Mouse (Mus musculus) testis, adult 2 months (tissue): ENCODE results near the gene Usp47.

ENCODE experiments used
- CTCF ChIP-seq: fragments of 200-500 bp; IDR thresholded peaks from 2 replicates; pipeline ENCODE4 v1.5.1; 2012; ENCODE audit warnings: low read depth, mild to moderate bottlenecking, inconsistent platforms, low read length, moderate library complexity; ENCODE audit not compliant: control insufficient read depth, insufficient read depth, insufficient replicate concordance
- POLR2A ChIP-seq: fragments of 200-500 bp; IDR thresholded peaks from 2 replicates; pipeline ENCODE4 v1.6.1; 2012; ENCODE audit warnings: low read depth, mild to moderate bottlenecking, inconsistent platforms, low read length, moderate library complexity; ENCODE audit not compliant: control insufficient read depth

DNA sequence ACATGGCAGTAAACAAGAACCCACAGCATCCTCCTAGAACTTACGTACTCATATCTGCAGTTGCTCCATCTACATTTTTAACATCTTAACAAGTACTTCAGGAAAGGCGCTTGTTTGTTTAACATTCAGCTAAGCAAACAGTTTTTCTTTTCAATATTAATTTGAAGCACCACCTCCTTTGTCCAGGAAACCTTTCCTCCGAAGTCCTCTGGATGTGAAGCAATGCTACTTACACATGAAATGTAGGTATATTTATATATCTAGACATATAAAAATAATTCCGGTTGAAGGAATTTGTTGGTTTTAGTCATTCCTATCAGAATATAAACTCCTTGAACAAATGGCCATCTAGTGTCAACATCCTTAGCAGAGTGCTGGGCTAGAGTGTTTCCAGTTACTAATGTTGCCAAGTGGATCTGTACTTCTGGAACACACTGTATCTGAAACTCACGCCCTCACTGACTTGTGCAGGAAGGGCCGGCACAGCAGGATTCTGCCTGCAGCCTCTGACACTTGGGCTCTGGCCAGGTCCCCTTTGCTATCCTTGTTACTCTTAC lies 10.6 kb upstream of the Usp47 start:
- TF ChIP-seq POLR2A (no peak), CTCF (no peak)
